Mouse (Mus musculus): ENCODE results near the gene Egln2. TPM values are rescaled to one million over a fixed set of nuclear protein-coding genes. Genes with fewer than 3 reads are reported as not detected.

The Egln2 gene
- polyA plus RNA-seq, 1 experiment from 2014 or later: 76.9 TPM

GRCm38 (mm10) chr7:27178324-27179216 lies 12.0 kb upstream of the Egln2 start, which contains the start of gene Rab4b:
Gene Rab4b, minus strand, starts transcription at chr7:27178896.
- Histone ChIP-seq H3K4me1 (ENCODE audit: insufficient read depth, low read length) (peaks cover 15% of the 10 kb centered on the region), H3K36me3 (ENCODE audit: insufficient read depth, low read length) (peaks cover 7% of the 10 kb centered on the region; the same call in 1 of the 2 replicates), H3K9ac (replicated peaks; ENCODE audit: low read length) (peak within 1 kb of the TSS; percentile 75), H3K4me3 (ENCODE audit: low read length) (peak within 1 kb of the TSS; percentile 86), H3K9me3 (ENCODE audit: low read length) (no peaks in the 10 kb centered on the region), H3K27me3 (ENCODE audit: insufficient read depth, low read length) (no peaks in the 10 kb centered on the region), H3K4me2 (replicated peaks; ENCODE audit: low read depth, low read length) (peak within 1 kb of the TSS; percentile 61), H3K27ac (ENCODE audit: low read length) (peak within 1 kb of the TSS; percentile 97)
- ATAC-seq (ENCODE audit: low FRiP score, low TSS enrichment): peak; percentile 97
- under 1% methylated on average over 49 of the region's 53 CpGs for WGBS

- WGBS: 15% methylated on average over 4 of the region's 4 CpGs
- H3K27ac ChIP-seq (ENCODE audit: low read length): peak overlapping the region; percentile 97
- peaks cover 15% of the 10 kb centered on the region for H3K4me1 ChIP-seq (ENCODE audit: insufficient read depth, low read length)
- peak; percentile 20; the same call in 1 of the 2 replicates for ATAC-seq (ENCODE audit: low FRiP score, low TSS enrichment)
- peak overlapping the region; percentile 75 for H3K9ac ChIP-seq (replicated peaks; ENCODE audit: low read length)
- H3K27me3 ChIP-seq (ENCODE audit: insufficient read depth, low read length): no peaks in the 10 kb centered on the region
- H3K4me2 ChIP-seq (replicated peaks; ENCODE audit: low read depth, low read length): peak overlapping the region; percentile 61
- H3K36me3 ChIP-seq (ENCODE audit: insufficient read depth, low read length): peaks cover 8% of the 10 kb centered on the region; the same call in 1 of the 2 replicates
- peak overlapping the region; percentile 86 for H3K4me3 ChIP-seq (ENCODE audit: low read length)
- no peaks in the 10 kb centered on the region for H3K9me3 ChIP-seq (ENCODE audit: low read length)
Measured at GRCm38 (mm10) chr7:27177942-27178323, 11.3 kb upstream of the Egln2 start.

- H3K9ac ChIP-seq (replicated peaks; ENCODE audit: low read length): no peak overlapping the region
- no peaks in the 10 kb centered on the region for H3K27me3 ChIP-seq (ENCODE audit: insufficient read depth, low read length)
- H3K36me3 ChIP-seq (ENCODE audit: insufficient read depth, low read length): peaks cover 29% of the 10 kb centered on the region
- ATAC-seq (ENCODE audit: low FRiP score, low TSS enrichment): no peak
- peaks cover 15% of the 10 kb centered on the region for H3K4me1 ChIP-seq (ENCODE audit: insufficient read depth, low read length)
- 95% methylated on average over 7 of the region's 7 CpGs for WGBS
- no peak overlapping the region for H3K4me2 ChIP-seq (replicated peaks; ENCODE audit: low read depth, low read length)
- H3K9me3 ChIP-seq (ENCODE audit: low read length): no peaks in the 10 kb centered on the region
- H3K4me3 ChIP-seq (ENCODE audit: low read length): no peak overlapping the region
- H3K27ac ChIP-seq (ENCODE audit: low read length): no peak overlapping the region
Measured at GRCm38 (mm10) chr7:27174896-27175295, 8.3 kb upstream of the Egln2 start.

DNA sequence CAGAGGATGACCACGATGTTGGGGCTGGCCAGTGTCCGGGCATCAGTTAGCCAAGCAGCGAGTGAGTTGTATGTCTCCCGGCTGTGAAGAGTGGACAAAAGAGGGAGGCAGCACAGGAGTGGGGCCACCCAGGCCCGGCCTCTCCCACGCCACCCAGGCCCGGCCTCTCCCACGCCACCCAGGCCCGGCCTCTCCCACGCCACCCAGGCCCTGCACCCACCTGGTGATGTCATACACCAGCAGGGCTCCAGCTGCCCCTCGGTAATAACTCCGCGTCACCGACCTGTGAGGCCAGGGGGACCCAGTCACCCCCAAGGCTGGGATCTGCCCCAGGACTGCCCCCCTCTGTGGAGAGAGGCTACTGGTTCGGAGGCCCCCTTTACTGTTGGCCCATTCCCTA lies 7.9 kb upstream of the Egln2 start:
- no peaks in the 10 kb centered on the region for H3K27me3 ChIP-seq (ENCODE audit: insufficient read depth, low read length)
- no peak overlapping the region for H3K9ac ChIP-seq (replicated peaks; ENCODE audit: low read length)
- 93% methylated on average over 15 of the region's 15 CpGs for WGBS
- peaks cover 29% of the 10 kb centered on the region for H3K36me3 ChIP-seq (ENCODE audit: insufficient read depth, low read length)
- H3K4me3 ChIP-seq (ENCODE audit: low read length): no peak overlapping the region
- H3K27ac ChIP-seq (ENCODE audit: low read length): no peak overlapping the region
- H3K4me1 ChIP-seq (ENCODE audit: insufficient read depth, low read length): peaks cover 11% of the 10 kb centered on the region
- no peak overlapping the region for H3K4me2 ChIP-seq (replicated peaks; ENCODE audit: low read depth, low read length)
- H3K9me3 ChIP-seq (ENCODE audit: low read length): no peaks in the 10 kb centered on the region
- no peak for ATAC-seq (ENCODE audit: low FRiP score, low TSS enrichment)

DNA sequence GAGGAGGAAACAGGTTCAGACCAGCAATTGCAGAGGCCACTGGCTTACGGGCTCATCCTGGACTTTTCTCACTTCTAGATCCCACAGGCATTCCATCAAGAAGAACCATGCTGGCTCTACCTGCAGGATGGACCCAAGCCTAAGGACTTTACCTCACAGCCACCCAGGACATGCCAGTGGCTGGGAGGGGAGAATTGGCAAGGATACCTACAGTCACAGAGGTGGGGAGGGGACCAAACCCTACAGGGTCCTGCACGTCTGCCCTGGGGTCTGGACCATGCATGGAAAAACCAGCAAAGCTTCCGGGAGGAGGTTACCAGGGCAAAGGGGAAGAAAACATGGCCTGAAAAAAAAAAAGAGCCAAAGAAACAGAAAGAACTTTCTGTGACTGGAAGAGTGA lies 4.4 kb upstream of the Egln2 start:
- no peak for ATAC-seq (ENCODE audit: low FRiP score, low TSS enrichment)
- H3K36me3 ChIP-seq (ENCODE audit: insufficient read depth, low read length): peaks cover 29% of the 10 kb centered on the region
- H3K9me3 ChIP-seq (ENCODE audit: low read length): no peaks in the 10 kb centered on the region
- H3K4me2 ChIP-seq (replicated peaks; ENCODE audit: low read depth, low read length): no peak overlapping the region
- H3K27ac ChIP-seq (ENCODE audit: low read length): no peak overlapping the region
- H3K9ac ChIP-seq (replicated peaks; ENCODE audit: low read length): no peak overlapping the region
- no peak overlapping the region for H3K4me3 ChIP-seq (ENCODE audit: low read length)
- no peaks in the 10 kb centered on the region for H3K27me3 ChIP-seq (ENCODE audit: insufficient read depth, low read length)
- WGBS: 87% methylated on average over 3 of the region's 3 CpGs
- H3K4me1 ChIP-seq (ENCODE audit: insufficient read depth, low read length): peaks cover 4% of the 10 kb centered on the region

DNA sequence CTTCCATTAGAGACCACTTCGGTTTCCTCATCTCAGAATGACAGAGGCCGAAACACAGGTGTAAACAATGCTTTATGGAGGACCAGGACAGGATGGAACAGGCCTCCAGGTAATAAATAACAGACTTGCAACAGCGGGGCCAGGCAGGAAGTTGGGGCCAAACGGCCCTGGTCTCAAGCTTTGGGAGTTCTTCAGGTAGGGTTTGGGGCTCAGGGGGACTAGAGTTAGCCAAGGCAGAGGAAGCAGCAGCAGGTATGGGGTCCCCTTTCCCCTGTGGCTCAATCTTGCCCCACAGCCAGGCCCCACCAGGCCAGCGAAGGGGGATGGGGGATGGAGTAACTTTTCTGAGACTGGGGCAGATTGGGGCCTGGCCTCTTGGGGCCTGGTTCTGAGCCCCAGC lies 1.8 kb upstream of the Egln2 start:
- H3K9me3 ChIP-seq (ENCODE audit: low read length): no peaks in the 10 kb centered on the region
- no peaks in the 10 kb centered on the region for H3K27me3 ChIP-seq (ENCODE audit: insufficient read depth, low read length)
- peaks cover 32% of the 10 kb centered on the region for H3K36me3 ChIP-seq (ENCODE audit: insufficient read depth, low read length)
- 72% methylated on average over 5 of the region's 5 CpGs for WGBS
- ATAC-seq (ENCODE audit: low FRiP score, low TSS enrichment): no peak
- peaks cover 28% of the 10 kb centered on the region for H3K4me1 ChIP-seq (ENCODE audit: insufficient read depth, low read length)
- H3K4me3 ChIP-seq (ENCODE audit: low read length): no peak overlapping the region
- H3K27ac ChIP-seq (ENCODE audit: low read length): no peak overlapping the region
- H3K9ac ChIP-seq (replicated peaks; ENCODE audit: low read length): no peak overlapping the region
- no peak overlapping the region for H3K4me2 ChIP-seq (replicated peaks; ENCODE audit: low read depth, low read length)

- 73% methylated on average over 11 of the region's 11 CpGs for WGBS
- Histone ChIP-seq H3K4me2 (replicated peaks; ENCODE audit: low read depth, low read length) (peak overlapping the region; percentile 80), H3K4me3 (ENCODE audit: low read length) (peak overlapping the region; percentile 76), H3K27me3 (ENCODE audit: insufficient read depth, low read length) (no peaks in the 10 kb centered on the region), H3K4me1 (ENCODE audit: insufficient read depth, low read length) (peaks cover 35% of the 10 kb centered on the region), H3K27ac (ENCODE audit: low read length) (peak overlapping the region; percentile 99), H3K9ac (replicated peaks; ENCODE audit: low read length) (peak overlapping the region; percentile 94), H3K36me3 (ENCODE audit: insufficient read depth, low read length) (peaks cover 31% of the 10 kb centered on the region), H3K9me3 (ENCODE audit: low read length) (no peaks in the 10 kb centered on the region)
- ATAC-seq (ENCODE audit: low FRiP score, low TSS enrichment): no peak
Measured at GRCm38 (mm10) chr7:27167475-27168094, 983 bp upstream of the Egln2 start.

DNA sequence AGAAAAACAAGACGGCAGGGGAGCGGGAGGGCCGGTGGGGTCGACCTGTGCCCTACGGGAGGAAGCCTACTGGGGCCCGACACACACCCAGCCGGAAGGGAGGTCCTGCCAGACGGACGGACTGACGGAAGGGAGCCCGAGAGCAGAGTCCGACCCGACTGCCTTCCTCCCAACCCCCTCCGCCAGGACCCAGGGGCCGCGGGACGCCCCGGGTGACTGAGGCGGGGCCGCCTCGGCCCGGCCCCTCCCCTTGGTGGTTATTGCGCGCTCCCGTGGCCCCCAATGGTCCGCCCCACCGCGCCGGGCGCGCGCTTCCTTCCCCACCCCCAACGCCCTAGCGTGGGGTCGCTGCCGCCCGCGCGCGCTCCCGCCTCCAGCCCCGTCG lies 381 bp downstream of the Egln2 start:
- 0% methylated on average over 26 of the region's 43 CpGs for whole genome bisulfite sequencing
- peak overlapping the region; percentile 76 for H3K4me3 ChIP-seq (ENCODE audit: low read length)
- H3K27me3 ChIP-seq (ENCODE audit: insufficient read depth, low read length): no peaks in the 10 kb centered on the region
- H3K4me1 ChIP-seq (ENCODE audit: insufficient read depth, low read length): peaks cover 49% of the 10 kb centered on the region
- ATAC-seq (ENCODE audit: low FRiP score, low TSS enrichment): peak; percentile 83
- H3K27ac ChIP-seq (ENCODE audit: low read length): peak overlapping the region; percentile 99
- H3K9me3 ChIP-seq (ENCODE audit: low read length): no peaks in the 10 kb centered on the region
- H3K9ac ChIP-seq (replicated peaks; ENCODE audit: low read length): peak overlapping the region; percentile 94
- peak overlapping the region; percentile 80 for H3K4me2 ChIP-seq (replicated peaks; ENCODE audit: low read depth, low read length)
- H3K36me3 ChIP-seq (ENCODE audit: insufficient read depth, low read length): peaks cover 27% of the 10 kb centered on the region

DNA sequence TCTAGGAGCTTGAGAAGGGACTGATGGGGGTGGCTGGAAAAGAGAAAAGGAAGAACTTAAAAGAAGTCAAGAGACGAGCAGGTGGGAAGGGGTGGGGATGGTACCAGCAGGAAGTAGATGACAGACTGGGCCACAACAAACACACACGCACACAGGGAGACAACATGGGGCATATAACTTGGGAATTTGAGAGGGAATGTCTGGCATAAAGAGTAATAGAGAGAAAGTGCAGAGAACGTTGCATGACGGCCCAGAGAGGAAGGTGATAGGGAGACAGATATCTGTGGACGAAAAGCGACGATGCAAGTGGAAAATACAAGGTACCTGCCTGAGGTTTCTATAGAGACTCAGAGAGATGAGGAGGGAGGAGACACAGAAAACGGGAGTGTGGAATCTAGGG lies 906 bp downstream of the Egln2 start:
- H3K9ac ChIP-seq (replicated peaks; ENCODE audit: low read length): peak overlapping the region; percentile 94
- H3K27ac ChIP-seq (ENCODE audit: low read length): peak overlapping the region; percentile 99
- peak overlapping the region; percentile 80 for H3K4me2 ChIP-seq (replicated peaks; ENCODE audit: low read depth, low read length)
- H3K4me1 ChIP-seq (ENCODE audit: insufficient read depth, low read length): peaks cover 54% of the 10 kb centered on the region
- under 1% methylated on average over 8 of the region's 8 CpGs for WGBS
- ATAC-seq (ENCODE audit: low FRiP score, low TSS enrichment): no peak
- H3K4me3 ChIP-seq (ENCODE audit: low read length): peak overlapping the region; percentile 76
- no peaks in the 10 kb centered on the region for H3K9me3 ChIP-seq (ENCODE audit: low read length)
- peaks cover 23% of the 10 kb centered on the region for H3K36me3 ChIP-seq (ENCODE audit: insufficient read depth, low read length)
- no peaks in the 10 kb centered on the region for H3K27me3 ChIP-seq (ENCODE audit: insufficient read depth, low read length)

All from kidney, embryonic 16.5 days (tissue).